Mouse (Mus musculus) MEL (cell line): ENCODE data around the gene 4930426L09Rik.

Experiments used
- GATA1 ChIP-seq: IDR thresholded peaks from 2 replicates; pipeline ENCODE4 v1.6.1; 2011; ENCODE audit warnings: low read depth, low read length, improper control_type of control experiment
- POLR2AphosphoS2 ChIP-seq: IDR thresholded peaks from 2 replicates; pipeline ENCODE4 v1.6.1; 2011; ENCODE audit warnings: low read length, improper control_type of control experiment
- POLR2AphosphoS5 ChIP-seq: IDR thresholded peaks from 2 replicates; pipeline ENCODE4 v1.6.1; 2012; ENCODE audit warnings: low read depth, borderline replicate concordance, mild to moderate bottlenecking, inconsistent platforms, low read length, moderate library complexity, mixed read lengths
- TAL1 ChIP-seq: IDR thresholded peaks from 2 replicates; pipeline ENCODE4 v1.6.1; 2012; ENCODE audit warnings: mild to moderate bottlenecking, inconsistent platforms, low read length, moderate library complexity, mixed read lengths

DNA sequence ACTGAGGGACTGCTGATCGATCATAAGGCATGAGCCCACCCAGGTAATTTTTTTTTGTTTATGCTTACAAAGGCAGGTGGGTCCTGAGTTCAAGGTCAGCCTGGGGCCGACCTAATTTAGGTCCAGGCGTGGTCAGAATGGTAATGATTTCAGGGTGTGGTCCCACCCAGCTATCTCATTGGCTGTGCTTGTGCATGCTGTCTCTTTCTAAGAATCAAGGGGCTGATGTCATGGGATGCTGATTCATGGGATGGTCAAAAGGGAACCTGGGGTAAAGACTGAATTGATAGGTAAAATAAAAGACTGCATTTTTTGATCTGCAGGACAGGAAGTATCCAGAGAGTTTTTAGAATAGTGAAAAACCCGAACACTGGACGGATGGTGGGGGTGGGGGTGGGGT is 31.6 kb upstream of the 4930426L09Rik start:
- TF ChIP-seq POLR2AphosphoS5: no peak
- no peak for TF ChIP-seq GATA1
- no peak for TF ChIP-seq TAL1
- no peak for TF ChIP-seq POLR2AphosphoS2
